Mouse (Mus musculus) spleen, adult 10 weeks (tissue): ENCODE results near the gene Hydin. TPM values are rescaled to one million over a fixed set of nuclear protein-coding genes. Genes with fewer than 3 reads are reported as not detected.

ENCODE experiments used
- polyA plus RNA-seq: library from polyadenylated mRNA; stranded (reverse); fragments of 350-450 nt; fragmentation: Illumina TruSeq; extraction: RNeasy Lipid Tissue Mini Kit (QIAGEN cat#74804); gene quantifications from one replicate; pipeline ENCODE4 v1.2.3, GENCODE M21; 2015; ENCODE audit warnings: low replicate concordance; ENCODE audit not compliant: insufficient read depth

Gene Hydin
- 0.04 TPM for polyA plus RNA-seq

GRCm38 (mm10) chr8:110266741-110267140, at the start of gene Hydin:
Gene Hydin (plus strand): TSS chr8:110266977.

GRCm38 (mm10) chr8:110618391-110619207, 351.8 kb downstream of the Hydin start, which contains the start of gene Vac14:
Gene Vac14 (plus strand): TSS chr8:110618585.

Other genes with a start within 250 kb of the Hydin start
- gene Chst4, start 227.2 kb upstream of the Hydin start, polyA plus RNA-seq = 0.30 TPM
- 0.61 TPM for gene Zfp612, start 187.2 kb upstream of the Hydin start, polyA plus RNA-seq
- gene Gm21964, start 165.8 kb upstream of the Hydin start, polyA plus RNA-seq = not detected
- not detected for gene Gm17720, start 164.2 kb upstream of the Hydin start, polyA plus RNA-seq
- not detected for gene Calb2, start 98.8 kb upstream of the Hydin start, polyA plus RNA-seq
- gene Cmtr2, start 51.3 kb upstream of the Hydin start, polyA plus RNA-seq = 7.0 TPM